Mouse (Mus musculus) kidney, adult 2 months (tissue): ENCODE measurements around the gene Dnal4. TPM values are rescaled to one million over a fixed set of nuclear protein-coding genes. Genes with fewer than 3 reads are reported as not detected.

Experiments used
- DNase-seq: peaks from one replicate; pipeline ENCODE4 v3.0.0; 2021
- H3K27ac ChIP-seq: fragments of 200-500 bp; 2 replicates; pipeline ENCODE4 v1.5.1; 2012; ENCODE audit warnings: low read depth, low read length, control low read depth, inconsistent platforms; ENCODE audit not compliant: insufficient read depth
- H3K27me3 ChIP-seq: fragments of 200-500 bp; replicated peaks from 2 replicates; pipeline ENCODE4 v1.6.1; 2012; ENCODE audit warnings: mild to moderate bottlenecking, moderate library complexity, low read length, inconsistent platforms; ENCODE audit not compliant: control insufficient read depth, insufficient read depth
- H3K36me3 ChIP-seq: fragments of 200-500 bp; 2 replicates; pipeline ENCODE4 v1.6.1; 2012; ENCODE audit warnings: mild to moderate bottlenecking, moderate library complexity, low read length, inconsistent platforms; ENCODE audit not compliant: control insufficient read depth, insufficient read depth
- H3K4me1 ChIP-seq: fragments of 200-500 bp; 2 replicates; pipeline ENCODE4 v1.6.1; 2011; ENCODE audit warnings: low read length; ENCODE audit not compliant: control insufficient read depth, insufficient read depth
- H3K4me3 ChIP-seq: fragments of 200-500 bp; 2 replicates; pipeline ENCODE4 v1.5.1; 2011; ENCODE audit warnings: mild to moderate bottlenecking, low read depth, low read length, control low read depth; ENCODE audit not compliant: insufficient read depth
- CTCF ChIP-seq: fragments of 200-500 bp; conservative IDR thresholded peaks from 2 replicates; pipeline ENCODE4 v1.5.1; 2011; ENCODE audit warnings: low read depth, mild to moderate bottlenecking, control low read depth, low read length, moderate library complexity, mixed read lengths; ENCODE audit not compliant: insufficient read depth, insufficient read length
- POLR2A ChIP-seq: fragments of 200-500 bp; IDR thresholded peaks from one replicate; pipeline ENCODE4 v1.6.1; 2011; ENCODE audit warnings: low read depth, low read length, control low read depth
- WGBS: fragments of 180-500 bp; shearing (Covaris S2); methylation state at CpG from one replicate; pipeline ENCODE4 v1.1.7; 2018; 5-methylcytosine and 5-hydroxymethylcytosine counted together
- polyA plus RNA-seq: library from polyadenylated mRNA; depleted of rRNA; stranded (reverse); fragments of >200 nt; gene quantifications from 2 replicates; pipeline ENCODE4 v1.2.3, GENCODE M21; 2012

Dnal4 gene
- polyA plus RNA-seq, 1 experiment: 54.3 TPM

GRCm38 (mm10) chr15:79734311-79734710 is 43.3 kb downstream of the Dnal4 start:
- no peaks in the 10 kb centered on the region for H3K4me1 ChIP-seq
- H3K36me3 ChIP-seq: peaks cover 3% of the 10 kb centered on the region; the same call in 1 of the 2 replicates
- 87% methylated on average over 8 of the region's 8 CpGs for WGBS
- no peak overlapping the region for H3K4me3 ChIP-seq
- TF ChIP-seq CTCF: no peak
- TF ChIP-seq POLR2A: no peak
- H3K27ac ChIP-seq: no peak overlapping the region
- no peak for DNase-seq
- no peaks in the 10 kb centered on the region for H3K27me3 ChIP-seq

- no peaks in the 10 kb centered on the region for H3K4me1 ChIP-seq
- H3K36me3 ChIP-seq: peaks cover 3% of the 10 kb centered on the region; the same call in 1 of the 2 replicates
- WGBS: 87% methylated on average over 4 of the region's 4 CpGs
- no peak overlapping the region for H3K27ac ChIP-seq
- no peak for DNase-seq
- H3K4me3 ChIP-seq: no peak overlapping the region
- H3K27me3 ChIP-seq: no peaks in the 10 kb centered on the region
- TF ChIP-seq CTCF (no peak), POLR2A (no peak)
Measured at GRCm38 (mm10) chr15:79733640-79734039, 44.0 kb downstream of the Dnal4 start.

- 96% methylated on average over 8 of the region's 8 CpGs for WGBS
- TF ChIP-seq CTCF: no peak
Measured at GRCm38 (mm10) chr15:79733192-79733591, 44.5 kb downstream of the Dnal4 start.

GRCm38 (mm10) chr15:79731554-79731953 is 46.1 kb downstream of the Dnal4 start:
- Histone ChIP-seq H3K36me3 (peaks cover 2% of the 10 kb centered on the region; the same call in 1 of the 2 replicates), H3K4me1 (no peaks in the 10 kb centered on the region), H3K4me3 (no peak overlapping the region), H3K27me3 (no peaks in the 10 kb centered on the region), H3K27ac (no peak overlapping the region)
- DNase-seq: no peak
- 88% methylated on average over 7 of the region's 7 CpGs for WGBS
- TF ChIP-seq CTCF: no peak

More at GRCm38 (mm10) chr15:79733192-79733591, 44.5 kb downstream of the Dnal4 start:
- no peaks in the 10 kb centered on the region for H3K4me1 ChIP-seq
- H3K4me3 ChIP-seq: no peak overlapping the region
- no peak for DNase-seq
- no peak overlapping the region for H3K27ac ChIP-seq
- peaks cover 3% of the 10 kb centered on the region; the same call in 1 of the 2 replicates for H3K36me3 ChIP-seq
- no peaks in the 10 kb centered on the region for H3K27me3 ChIP-seq

- no peak overlapping the region for H3K27ac ChIP-seq
- H3K4me3 ChIP-seq: no peak overlapping the region
- WGBS: 80% methylated on average over 10 of the region's 10 CpGs
- no peak for DNase-seq
- TF ChIP-seq CTCF (no peak), POLR2A (no peak)
- no peaks in the 10 kb centered on the region for H3K27me3 ChIP-seq
- H3K36me3 ChIP-seq: no peaks in the 10 kb centered on the region
- H3K4me1 ChIP-seq: no peaks in the 10 kb centered on the region
Measured at GRCm38 (mm10) chr15:79728731-79729388, 48.8 kb downstream of the Dnal4 start.

- H3K27ac ChIP-seq: no peak overlapping the region
- TF ChIP-seq POLR2A (no peak), CTCF (no peak)
- no peak for DNase-seq
- 92% methylated on average over 5 of the region's 5 CpGs for WGBS
- no peaks in the 10 kb centered on the region for H3K36me3 ChIP-seq
- no peak overlapping the region for H3K4me3 ChIP-seq
- no peaks in the 10 kb centered on the region for H3K27me3 ChIP-seq
- no peaks in the 10 kb centered on the region for H3K4me1 ChIP-seq
Measured at GRCm38 (mm10) chr15:79728311-79728710, 49.3 kb downstream of the Dnal4 start.

GRCm38 (mm10) chr15:79727840-79728239 is 49.8 kb downstream of the Dnal4 start:
- WGBS: 95% methylated on average over 6 of the region's 6 CpGs
- Histone ChIP-seq H3K4me3 (no peak overlapping the region), H3K27ac (no peak overlapping the region), H3K36me3 (no peaks in the 10 kb centered on the region), H3K27me3 (no peaks in the 10 kb centered on the region), H3K4me1 (no peaks in the 10 kb centered on the region)
- TF ChIP-seq POLR2A (no peak), CTCF (no peak)
- no peak for DNase-seq

- no peak for DNase-seq
- no peaks in the 10 kb centered on the region for H3K27me3 ChIP-seq
- 84% methylated on average over 11 of the region's 11 CpGs for WGBS
- H3K4me3 ChIP-seq: no peak overlapping the region
- no peaks in the 10 kb centered on the region for H3K4me1 ChIP-seq
- no peak overlapping the region for H3K27ac ChIP-seq
- TF ChIP-seq CTCF (no peak), POLR2A (no peak)
- H3K36me3 ChIP-seq: no peaks in the 10 kb centered on the region
Measured at GRCm38 (mm10) chr15:79725190-79725789, 52.4 kb downstream of the Dnal4 start.
